Mouse (Mus musculus) forelimb bud, embryonic 11.5 days (tissue): ENCODE measurements around the gene Gdi2.

ENCODE experiments used
- DNase-seq: peaks from one replicate; pipeline ENCODE4 v3.0.0-alpha.2; 2012; ENCODE audit warnings: low read depth, low spot score

Gdi2 gene

GRCm38 (mm10) chr13:3547410-3547809 lies 9.5 kb downstream of the Gdi2 start:
- no peak for DNase-seq

GRCm38 (mm10) chr13:3547856-3548255 lies 10.0 kb downstream of the Gdi2 start:
- DNase-seq = no peak

GRCm38 (mm10) chr13:3563130-3563529 lies 25.3 kb downstream of the Gdi2 start:
- DNase-seq = no peak

GRCm38 (mm10) chr13:3563953-3564352 lies 26.1 kb downstream of the Gdi2 start:
- no peak for DNase-seq

GRCm38 (mm10) chr13:3590789-3591188 lies 52.9 kb downstream of the Gdi2 start:
- DNase-seq = no peak

GRCm38 (mm10) chr13:3594311-3594710 lies 56.4 kb downstream of the Gdi2 start:
- DNase-seq = no peak

GRCm38 (mm10) chr13:3596232-3596631 lies 58.4 kb downstream of the Gdi2 start:
- no peak for DNase-seq

GRCm38 (mm10) chr13:3609780-3610117 lies 71.9 kb downstream of the Gdi2 start:
- DNase-seq = no peak

- DNase-seq = peak; percentile 31
These were observed 72.4 kb downstream of the Gdi2 start for GRCm38 (mm10) chr13:3610118-3610794.

GRCm38 (mm10) chr13:3610795-3611438 lies 73.1 kb downstream of the Gdi2 start, which contains the start of gene Fam208b:
TSS of gene Fam208b (minus strand) at chr13:3611108.
- DNase-seq = peak; percentile 98
